Mouse (Mus musculus) adrenal gland, postnatal 14 days (tissue): ENCODE measurements around the gene Hspa1b. TPM values are rescaled to one million over a fixed set of nuclear protein-coding genes. Genes with fewer than 3 reads are reported as not detected.
"Not testable (repeated sequence)": the region's sequence is repeated elsewhere in the genome, so short reads cannot be mapped to it uniquely, and the experiment has no call there.

Experiments
- DNase-seq: peaks from one replicate; pipeline ENCODE4 v3.0.0; 2021; ENCODE audit warnings: mixed read lengths
- total RNA-seq: library from RNA; stranded (reverse); gene quantifications from 2 replicates; pipeline ENCODE4 v1.2.3, GENCODE M21; 2021

Hspa1b gene
- total RNA-seq, 1 experiment from 2014 or later, result 90.6 TPM

DNA sequence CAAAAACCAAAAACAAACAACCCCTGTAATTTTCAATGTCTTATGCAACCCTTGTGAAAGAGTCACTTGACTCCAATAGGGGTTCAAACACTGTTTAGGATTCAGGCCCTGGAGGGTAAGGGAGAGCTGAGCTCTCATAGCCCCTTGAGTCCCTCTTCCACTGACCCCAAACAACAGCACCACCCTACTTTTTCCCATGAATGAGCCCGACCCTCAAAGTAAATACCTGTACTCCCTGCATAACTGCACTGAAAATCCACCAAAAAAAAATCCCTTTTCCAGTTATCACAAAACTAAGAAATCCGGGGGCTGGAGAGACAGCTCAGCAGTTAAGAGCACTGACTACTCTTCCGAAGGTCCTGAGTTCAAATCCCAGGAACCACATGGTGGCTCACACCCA is 3.2 kb downstream of the Hspa1b start:
- no peak for DNase-seq

DNA sequence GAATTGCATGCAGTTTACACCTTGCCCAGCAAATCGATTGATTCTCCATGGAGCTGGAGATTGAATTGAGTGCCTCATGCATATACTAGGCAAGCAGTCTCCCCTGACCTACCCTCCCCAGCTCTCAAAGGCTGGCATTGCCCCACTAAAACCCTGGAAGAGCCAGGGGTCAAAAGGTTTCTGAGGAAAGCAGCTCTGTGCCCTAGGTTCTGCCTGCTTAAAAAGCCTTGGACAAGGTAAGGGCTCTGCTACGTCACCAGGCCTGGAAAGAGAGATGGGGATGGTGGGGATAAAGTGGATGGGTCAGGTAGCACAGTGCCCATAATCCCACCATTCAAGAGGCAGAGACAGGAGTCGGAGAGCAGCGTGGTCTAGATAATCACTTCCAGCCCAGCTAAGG is 4.2 kb downstream of the Hspa1b start:
- DNase-seq, result no peak

DNA sequence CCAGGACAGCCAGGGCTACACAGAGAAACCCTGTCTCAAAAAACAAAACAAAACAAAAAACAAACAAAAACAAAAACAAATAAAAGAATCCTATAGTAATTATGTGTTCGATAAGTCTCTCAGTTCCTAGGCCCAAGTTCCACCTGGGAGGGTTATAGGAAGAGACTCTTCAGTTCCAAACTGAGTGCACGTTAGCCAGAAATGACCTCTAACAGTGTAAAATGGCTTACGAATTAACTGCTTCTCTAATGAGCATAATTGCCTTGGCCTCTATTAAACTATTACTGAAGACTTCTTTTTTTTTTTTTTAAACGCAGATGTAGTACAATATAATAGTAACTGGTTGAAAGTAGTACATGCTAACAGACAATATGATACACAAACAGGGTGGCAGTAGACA is 5.1 kb downstream of the Hspa1b start:
- no peak for DNase-seq

DNA sequence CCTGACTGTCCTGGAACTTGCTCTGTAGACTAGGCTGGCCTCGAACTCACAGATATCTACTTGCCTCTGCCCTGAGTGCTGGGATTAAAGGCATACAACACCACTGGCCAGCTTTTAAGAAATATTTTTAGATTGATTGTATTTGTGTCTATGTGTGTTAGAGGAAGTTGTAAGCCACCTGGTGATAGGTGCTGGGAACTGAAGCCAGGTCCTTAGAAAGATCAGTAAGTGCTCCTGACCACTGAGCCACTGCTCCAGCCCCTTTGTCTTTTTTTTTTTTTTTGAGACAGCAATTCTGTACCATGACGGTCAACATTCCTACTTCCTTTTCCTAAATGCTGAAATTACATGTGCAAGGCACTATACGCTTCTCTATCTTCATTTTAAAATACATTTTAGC is 5.8 kb downstream of the Hspa1b start:
- no peak for DNase-seq

DNA sequence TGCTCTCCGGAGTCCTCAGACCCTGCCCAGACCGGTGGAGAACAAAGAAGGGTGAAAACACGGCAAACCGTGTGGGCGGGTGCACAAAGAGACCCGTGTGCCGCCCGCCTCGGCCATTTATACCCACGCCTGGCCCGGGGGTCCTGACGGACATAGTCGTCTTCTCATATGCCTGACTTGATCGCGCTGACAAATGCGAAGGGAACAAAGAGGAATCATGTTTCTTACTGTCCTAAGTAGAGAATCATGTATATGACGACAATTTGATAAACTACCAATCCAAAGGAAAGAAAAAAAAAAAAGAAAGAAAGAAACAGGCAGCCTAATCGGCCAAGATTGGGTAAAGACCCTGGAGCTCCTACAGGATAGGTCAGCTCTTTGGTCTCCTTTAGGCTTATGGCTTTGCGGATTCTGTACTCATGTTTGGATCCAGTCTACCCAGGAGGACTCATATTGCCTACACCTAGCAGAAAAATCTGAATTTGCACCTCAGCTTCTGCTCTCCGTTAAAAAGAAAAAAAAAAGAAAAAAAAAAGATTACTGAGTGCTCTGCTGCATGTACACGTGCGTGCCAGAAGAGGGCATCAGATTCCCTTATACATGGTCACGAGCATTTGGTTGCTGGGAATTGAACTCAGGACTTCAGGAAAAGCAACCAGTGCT is 6.5 kb downstream of the Hspa1b start:
- peak; percentile 90 for DNase-seq

DNA sequence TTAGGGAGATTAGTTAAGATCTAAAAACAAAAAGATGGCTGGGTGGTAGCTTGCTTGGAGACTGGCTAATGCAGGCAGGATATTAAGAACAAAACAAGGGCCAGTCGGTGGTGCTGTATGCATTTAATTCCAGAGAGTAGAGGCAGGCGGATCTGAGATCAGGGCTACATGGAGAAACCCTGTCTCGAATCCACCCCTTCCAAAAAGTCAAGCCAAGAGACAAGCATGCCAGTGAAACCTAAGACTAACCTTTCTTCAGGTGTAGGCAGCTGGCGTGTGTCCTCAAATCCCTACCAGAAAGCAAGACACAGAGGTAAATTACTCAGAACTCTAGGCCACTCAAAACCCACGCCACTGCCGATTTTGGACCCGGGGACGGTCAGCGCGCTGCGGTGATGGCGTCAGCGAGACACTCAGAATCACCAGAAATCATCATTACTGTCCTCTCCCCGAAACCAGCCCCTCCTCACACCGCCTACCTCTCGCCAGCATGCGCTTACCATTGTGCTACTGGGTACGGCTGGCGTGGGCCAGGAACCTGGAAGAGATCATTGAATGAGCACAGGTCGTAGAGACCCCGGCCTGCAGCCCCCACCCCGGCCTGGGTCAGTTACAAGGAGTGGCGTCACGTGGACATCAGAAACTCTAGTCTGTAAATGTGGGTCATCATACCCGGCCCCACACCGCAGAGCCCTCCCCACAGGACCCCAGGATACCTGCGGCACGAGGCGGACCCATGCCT is 7.2 kb downstream of the Hspa1b start:
- DNase-seq, result no peak

DNA sequence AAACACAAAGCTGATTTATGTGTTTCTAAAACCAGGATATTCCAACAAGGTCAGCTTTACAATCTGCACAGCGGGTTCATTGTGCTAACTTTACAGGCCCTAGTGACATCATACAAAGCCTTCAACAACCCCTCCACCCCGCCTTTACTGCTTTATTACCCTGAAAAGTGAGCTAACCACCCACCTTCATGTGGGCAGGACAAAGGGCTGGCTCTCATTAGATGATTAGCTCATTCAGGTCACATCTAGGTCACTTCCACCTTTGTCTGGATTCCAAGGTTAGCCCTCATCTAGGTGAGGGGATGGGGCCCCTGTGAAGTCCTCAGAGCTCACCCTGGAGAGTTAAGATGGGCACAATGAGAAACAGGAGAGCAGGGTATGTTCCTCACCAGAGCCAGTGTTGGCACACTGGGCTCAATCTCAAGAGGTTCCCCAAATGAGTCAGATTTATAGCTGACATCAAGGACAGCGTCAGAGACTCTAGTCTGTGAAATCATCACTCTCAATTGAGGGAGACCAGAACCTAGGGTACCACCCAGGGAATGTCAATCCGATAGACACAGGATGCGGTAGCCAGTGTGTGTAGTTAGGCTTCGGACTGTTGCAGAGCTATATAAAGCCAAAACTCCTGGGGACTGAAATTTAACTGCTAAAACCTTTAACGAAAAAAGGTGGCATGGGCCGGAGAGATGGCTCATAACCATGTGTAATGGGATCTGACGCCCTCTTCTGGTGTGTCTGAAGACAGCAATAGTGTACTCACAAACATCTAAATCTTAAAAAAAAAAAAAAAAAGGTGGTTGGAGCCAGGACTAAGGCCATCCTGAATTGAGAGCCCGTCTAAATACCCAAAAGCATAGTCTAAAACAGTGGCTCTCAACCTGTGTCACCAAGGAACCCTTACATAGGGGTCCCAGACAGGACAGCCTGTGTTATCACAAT is 8.3 kb downstream of the Hspa1b start:
- DNase-seq, result peak; percentile 24

DNA sequence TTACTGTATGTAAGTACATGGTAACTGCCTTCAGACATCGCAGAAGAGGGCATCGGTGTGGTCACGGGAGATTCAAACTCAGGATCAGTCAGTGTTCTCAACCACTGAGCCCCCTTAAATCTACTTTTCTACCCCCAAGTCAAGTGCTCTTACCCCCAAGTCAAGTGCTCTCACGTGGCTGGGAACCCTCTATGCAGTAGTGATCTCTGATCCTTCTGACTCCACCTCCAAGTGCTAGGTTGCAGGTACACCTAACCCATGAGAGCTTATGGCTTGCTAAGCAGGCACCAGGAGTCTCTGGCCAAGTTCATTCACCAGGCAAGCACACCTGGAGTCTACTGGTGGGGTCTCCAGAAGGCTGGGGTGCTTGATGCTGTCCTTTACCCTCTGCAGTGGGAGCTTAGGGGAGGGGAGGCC is 9.5 kb downstream of the Hspa1b start:
- no peak for DNase-seq

DNA sequence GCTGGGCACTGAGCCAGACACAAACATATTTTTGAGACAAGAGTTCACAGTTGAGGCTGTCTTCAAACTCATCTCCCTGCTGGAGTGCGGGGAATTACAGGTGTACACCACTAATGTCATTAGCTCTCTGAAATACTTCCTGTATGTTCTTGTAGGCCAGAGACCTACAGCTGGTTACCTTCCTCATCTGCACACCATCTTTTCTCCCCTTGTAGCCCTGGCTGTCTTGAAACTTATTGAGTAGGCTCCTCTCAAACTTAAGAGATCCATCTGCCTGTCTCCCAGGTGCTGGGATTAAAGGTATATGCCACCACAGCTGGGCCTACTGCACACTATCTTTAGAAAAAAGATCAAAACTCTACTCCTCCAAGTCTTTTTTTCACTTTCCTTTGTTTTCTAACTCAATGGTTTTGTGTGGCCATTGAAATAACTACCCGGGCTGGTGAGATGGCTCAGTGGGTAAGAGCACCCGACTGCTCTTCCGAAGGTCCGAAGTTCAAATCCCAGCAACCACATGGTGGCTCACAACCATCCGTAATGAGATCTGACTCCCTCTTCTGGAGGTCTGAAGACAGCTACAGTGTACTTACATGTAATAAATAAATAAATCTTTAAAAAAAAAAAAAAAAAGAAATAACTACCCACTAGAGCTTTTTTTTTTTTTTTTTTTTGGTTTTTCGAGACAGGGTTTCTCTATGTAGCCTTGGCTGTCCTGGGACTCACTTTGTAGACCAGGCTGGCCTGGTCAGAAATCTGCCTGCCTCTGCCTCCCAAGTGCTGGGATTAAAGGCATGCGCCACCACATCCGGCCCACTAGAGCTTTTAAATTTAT is 10.1 kb downstream of the Hspa1b start:
- DNase-seq, result not testable (repeated sequence)

DNA sequence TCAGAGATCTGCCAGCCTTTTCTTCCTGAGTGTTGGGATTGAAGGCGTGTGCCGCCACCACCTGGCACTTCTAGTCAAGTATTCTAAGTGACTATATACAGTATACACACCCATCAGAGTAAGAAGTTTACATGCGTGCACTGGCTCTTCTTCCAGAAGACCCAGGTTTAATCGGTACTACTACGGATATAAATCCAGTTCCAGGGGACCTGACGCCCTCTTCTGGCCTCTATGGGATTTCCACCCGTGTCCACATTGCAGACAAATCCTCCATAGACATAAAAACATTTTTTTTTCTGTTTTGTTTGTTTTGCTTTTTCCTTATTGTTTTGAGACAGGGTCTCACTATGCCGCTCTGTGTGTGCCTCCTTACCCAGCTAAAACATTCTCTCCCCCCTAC is 11.4 kb downstream of the Hspa1b start:
- peak; percentile 64 for DNase-seq

DNA sequence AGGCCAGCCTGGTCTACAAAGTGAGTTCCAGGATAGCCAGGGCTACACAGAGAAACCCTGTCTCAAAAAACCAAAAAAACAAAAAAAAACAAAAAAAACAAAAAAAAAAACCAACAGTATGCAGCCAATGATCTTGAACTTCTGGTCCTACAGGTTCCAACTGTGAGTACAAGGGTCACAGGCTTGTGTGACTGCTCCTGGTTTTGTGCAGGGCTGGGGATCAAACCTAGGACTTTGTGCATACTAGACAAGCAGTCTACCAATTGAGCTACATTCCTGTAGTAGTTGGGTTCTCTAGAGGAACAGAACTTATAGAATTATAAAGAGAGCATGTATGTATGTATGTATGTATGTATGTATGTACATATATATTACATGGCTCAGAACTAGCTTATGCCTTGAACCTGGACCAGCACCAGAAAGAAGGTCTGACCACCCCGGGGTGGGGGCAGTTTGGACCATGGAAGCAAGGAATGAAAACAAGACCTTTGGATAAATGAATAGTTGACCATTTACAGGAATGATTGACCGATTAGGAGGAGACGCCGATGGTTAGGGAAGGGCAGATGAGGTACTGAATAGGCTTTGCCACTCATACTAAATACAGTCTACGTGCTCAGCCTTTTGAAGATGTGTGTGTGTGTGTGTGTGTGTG is 12.4 kb downstream of the Hspa1b start:
- DNase-seq, result no peak

DNA sequence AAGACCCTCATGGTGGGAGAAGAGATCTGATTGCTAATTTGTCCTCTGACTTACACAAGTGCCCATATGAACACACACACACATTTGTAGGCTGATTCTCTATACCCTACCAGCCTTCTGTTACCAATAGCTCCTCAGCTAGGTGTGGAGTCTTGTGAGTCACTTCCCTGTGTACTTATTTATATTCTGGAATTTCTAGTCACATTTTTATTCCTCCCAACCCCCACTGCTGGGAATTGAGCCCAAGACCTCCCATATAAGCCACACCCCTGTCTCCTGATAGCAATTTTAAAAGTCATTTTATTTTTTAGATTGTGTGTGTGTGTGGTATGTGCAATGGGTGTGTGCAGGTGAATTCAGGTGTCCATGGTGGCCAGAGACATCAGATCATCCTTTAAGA is 14.7 kb downstream of the Hspa1b start:
- no peak for DNase-seq

DNA sequence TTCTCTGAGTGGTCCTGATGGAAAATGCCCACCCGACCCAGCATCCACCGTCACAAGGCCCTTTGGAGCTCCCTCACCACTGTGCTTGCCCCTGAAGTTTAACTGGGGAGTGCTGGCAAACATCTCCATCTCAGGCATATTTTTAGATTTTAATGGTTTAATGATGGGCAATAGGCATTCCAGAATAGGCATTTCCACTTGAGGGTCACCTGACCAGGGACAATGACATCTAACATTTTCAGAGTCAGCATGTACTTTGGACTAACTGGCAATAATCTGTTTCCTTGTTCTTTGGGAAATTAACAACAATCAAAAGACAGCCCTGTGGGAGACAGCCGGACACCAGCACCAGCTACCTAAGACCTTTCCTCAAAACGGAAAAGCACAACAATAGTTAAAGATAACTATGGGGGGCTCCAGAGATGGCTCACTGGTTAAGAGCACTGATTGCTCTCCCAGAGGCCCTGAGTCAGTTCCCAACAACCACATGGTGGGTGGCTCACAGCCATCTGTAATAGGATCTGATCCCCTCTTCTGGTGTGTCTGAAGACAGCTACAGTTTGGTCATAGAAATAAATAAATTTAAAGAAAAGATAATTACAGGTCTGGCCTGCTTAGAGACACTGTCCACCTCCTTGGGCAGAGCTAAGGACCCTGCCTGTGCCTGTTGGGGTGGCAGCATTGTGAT is 15.8 kb downstream of the Hspa1b start:
- no peak for DNase-seq

DNA sequence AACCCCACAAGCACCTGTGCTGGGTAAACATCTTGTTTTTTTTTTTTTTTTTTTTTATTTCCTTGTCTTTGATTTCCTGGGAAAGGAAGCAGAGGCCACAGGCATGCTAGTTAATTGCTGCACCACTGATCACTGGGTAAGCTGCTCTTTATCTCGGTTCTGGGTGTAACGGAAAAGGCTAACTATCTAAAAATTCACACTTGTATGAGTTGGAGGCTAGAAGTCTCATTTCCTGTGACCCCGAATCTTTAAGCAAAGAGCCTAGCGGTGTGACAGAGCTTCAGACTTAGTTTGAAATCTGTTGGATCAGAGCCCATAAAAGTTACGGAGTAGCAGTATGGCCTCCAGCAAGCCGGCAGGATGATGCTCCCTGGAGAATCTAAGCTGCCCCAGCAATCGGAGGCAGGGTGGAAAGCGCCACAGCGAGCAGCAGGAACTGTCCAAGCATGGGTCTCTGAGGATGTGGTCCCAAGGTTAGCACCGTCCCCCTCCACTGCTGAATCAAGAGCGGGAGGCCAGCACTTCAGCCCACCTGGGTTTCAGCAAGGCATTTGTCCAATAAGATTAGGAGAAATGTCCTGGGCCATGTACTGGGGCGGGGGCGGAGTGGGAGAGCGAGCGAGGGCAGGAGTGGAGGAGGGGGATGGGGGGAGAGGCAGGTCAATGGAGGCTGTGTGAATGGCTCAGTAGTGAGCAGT is 17.5 kb downstream of the Hspa1b start:
- DNase-seq, result peak; percentile 53

DNA sequence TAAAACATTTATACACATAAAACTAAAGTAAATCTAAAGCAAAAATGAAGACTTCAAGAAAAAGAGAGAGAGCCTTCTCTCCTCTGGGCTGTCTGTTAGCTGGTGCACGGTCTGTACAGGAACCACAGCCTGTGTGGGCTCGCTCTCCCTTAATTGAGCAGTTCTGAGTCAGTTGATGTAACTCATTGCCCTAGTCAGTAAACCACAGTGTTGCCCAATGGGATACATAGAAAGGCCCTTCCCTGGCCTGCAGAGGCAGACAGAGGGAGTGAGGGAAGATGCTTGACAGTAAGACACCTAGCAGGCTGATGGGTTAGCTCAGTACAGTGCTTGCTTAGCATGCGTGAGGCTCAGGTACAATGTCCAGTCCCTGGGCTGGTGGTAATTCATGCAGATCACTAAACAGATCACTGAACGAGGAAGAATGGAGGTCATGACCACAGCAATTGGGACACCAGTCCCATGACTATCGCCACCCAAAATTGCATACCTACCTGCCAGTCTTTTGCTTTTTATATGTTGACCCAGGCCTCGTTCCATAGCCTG is 21.0 kb downstream of the Hspa1b start:
- no peak for DNase-seq

DNA sequence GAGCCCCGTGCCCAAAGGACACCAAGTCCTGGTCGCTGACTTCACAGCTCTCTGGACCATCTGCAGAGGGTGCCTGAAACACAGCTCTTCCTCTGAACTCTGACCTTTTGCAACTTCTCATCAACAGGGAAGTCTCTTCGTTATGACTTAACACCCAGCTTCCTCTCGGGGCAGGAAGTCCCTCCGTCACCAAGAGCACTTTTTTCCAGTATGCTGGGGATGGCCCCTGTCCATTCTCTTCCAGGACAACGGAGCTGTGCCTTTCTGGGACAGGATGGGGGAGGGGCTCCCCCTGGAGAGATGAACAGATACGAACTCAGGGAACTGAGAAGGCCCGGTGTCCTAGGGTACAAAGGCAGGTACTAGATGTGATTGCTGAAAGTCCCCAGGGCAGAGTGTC is 24.2 kb downstream of the Hspa1b start:
- DNase-seq, result peak; percentile 48

DNA sequence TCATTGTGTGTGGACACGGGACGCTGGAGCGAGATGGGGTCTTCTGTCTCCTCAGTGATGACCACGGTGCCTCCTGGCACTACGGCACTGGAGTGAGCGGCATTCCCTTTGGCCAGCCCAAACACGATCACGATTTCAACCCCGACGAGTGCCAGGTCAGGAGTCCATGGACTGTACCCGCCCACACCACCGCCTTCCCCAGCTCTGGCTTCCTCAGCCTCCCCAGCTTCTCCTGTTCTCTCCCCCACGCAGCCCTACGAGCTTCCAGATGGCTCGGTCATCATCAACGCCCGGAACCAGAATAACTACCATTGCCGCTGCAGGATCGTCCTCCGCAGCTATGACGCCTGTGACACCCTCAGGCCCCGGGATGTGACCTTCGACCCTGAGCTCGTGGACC is 25.0 kb downstream of the Hspa1b start:
- no peak for DNase-seq

DNA sequence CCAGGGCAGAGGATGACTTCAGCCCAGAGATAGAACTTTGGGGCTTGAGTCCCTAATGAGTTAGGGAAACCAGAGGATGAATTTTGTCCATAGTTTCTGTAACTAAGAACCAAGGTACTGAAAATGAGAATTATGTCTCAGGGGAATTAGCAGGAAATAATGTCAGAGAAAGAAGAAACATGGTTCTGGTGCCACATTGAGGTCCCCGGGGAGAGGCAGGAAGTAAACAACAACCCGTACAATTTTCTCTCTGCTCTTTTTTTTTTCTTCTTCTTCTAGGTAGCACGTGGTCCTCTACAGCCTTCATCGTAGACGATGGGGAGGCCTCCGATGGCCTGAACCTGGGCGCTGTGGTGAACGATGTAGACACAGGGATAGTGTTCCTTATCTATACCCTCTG is 26.8 kb downstream of the Hspa1b start:
- DNase-seq, result no peak

DNA sequence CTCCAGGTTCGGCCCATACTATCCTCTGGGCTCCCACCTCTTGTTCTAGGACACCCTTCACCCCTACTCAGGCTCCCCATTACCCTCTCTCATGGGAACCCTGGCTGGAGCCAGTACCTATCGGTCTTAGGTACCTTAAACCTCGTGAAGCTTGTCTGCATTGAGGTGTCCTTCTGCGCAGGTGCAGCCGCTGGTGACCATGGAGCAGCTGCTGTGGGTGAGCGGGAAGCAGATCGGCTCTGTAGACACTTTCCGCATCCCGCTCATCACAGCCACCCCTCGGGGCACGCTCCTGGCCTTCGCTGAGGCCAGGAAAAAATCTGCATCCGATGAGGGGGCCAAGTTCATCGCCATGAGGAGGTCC is 27.3 kb downstream of the Hspa1b start:
- peak; percentile 40 for DNase-seq
